Mouse (Mus musculus): ENCODE results near the gene Serpinb9d.
"Not testable (repeated sequence)": the region's sequence is repeated elsewhere in the genome, so short reads cannot be mapped to it uniquely, and the experiment has no call there.

Serpinb9d gene

DNA sequence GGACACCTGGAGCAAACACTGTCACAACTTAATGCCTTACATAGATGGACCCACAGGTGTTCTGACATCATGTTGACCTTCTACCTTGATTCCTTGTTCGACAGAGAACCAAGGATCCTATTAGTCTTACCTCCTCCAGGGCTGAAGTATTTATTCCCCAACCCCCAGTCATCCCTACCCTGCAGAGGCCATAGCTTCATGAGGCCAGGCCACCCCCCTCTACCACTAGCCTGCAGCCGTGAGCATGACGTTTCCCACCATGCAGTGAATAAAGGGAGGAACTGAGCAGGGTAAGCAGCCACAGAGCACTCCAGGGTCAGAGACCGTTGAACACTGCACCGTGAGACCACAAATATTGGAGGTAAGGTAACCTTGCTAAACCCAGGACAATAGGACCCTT is at the start of gene Serpinb9d:
TSS of gene Serpinb9d (plus strand) at position 301 of the 400 bp plus-strand sequence.
- no peak for DNase-seq

DNA sequence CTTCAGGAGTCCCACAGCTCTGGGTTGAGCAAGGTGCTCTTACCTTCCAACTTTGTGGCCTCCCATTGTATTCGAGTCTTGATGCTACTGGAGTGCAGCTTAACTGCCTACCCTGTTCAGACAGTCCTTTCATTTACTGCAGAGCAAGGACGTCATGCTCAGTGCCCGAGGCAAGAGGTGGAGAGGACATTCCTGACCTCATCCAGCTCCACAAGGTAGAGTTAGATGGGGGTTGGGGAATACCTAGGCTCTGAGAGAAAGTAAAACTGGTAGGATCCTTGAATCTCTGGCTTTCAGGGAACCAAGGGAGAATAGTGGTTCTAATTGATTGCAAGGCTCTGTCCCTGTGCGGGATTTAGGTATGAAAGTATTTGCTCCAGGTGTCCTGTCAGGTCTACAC is 33.1 kb upstream of the Serpinb9d start, which contains the start of gene Serpinb9c:
TSS of gene Serpinb9c (minus strand) at position 101 of the 400 bp plus-strand sequence.
- no peak for DNase-seq

DNA sequence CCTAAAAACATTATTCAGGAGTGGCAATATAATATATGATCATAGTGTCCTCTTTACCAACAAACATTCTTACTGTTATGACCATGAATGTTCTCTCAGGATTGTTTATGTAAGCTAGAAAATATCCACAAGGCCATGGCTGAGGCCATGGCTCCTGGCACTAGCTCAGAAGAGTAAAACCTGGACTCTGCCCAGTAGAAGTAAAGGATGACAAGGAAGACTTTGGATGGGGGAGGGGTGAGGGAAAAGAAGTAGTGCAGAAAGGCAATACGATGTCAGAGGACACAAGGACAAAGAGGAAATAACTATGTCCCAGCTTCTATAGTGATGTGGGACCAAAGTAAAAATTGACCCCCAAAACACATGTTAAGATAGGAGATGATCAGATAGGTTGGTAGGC is 2.3 kb upstream of the Serpinb9d start:
- not testable (repeated sequence) for DNase-seq

DNA sequence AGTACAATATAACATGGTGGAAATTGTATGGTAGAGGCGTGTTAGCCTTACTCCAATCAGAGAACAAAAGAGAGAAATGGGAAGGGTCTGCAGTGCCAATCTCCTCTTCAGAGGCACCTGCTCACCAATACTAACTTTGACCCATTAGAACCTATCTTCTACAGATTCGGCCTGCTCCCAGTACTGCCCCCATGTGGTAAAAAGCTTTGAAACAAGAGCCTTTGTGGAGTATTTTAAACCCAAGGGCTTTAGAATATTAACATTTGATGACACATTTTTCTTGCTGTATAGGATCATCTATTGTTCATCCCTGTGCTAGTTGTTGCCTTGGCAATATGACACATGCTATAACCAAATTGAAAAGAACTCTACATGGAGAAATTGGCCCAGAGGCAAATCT is 7.0 kb downstream of the Serpinb9d start:
- no peak for DNase-seq

DNA sequence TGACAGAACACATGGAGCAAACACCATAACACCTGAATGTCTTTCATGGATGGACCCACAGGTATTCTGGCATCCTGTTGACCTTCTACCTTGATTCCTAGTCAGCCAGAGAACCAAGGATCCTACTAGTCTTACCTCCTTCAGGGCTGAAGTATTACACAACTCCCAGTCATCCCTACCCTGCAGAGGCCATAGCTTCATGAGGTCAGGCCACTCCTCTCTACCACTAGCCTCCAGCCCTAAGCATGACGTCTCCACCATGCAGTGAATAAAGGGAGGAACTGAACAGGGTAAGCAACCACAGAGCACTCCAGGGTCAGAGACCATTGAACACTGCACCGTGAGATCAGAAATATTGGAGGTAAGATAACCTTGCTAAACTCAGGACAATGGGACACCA is 56.6 kb downstream of the Serpinb9d start, which contains the start of gene Serpinb9e:
TSS of gene Serpinb9e (plus strand) at position 301 of the 400 bp plus-strand sequence.
- not testable (repeated sequence) for DNase-seq
